Mouse (Mus musculus): ENCODE data around the gene Itpa. TPM values are rescaled to one million over a fixed set of nuclear protein-coding genes. Genes with fewer than 3 reads are reported as not detected.

Gene Itpa
- total and polyA plus RNA-seq, 3 experiments: 59.1 to 123 (median 70.8) TPM

DNA sequence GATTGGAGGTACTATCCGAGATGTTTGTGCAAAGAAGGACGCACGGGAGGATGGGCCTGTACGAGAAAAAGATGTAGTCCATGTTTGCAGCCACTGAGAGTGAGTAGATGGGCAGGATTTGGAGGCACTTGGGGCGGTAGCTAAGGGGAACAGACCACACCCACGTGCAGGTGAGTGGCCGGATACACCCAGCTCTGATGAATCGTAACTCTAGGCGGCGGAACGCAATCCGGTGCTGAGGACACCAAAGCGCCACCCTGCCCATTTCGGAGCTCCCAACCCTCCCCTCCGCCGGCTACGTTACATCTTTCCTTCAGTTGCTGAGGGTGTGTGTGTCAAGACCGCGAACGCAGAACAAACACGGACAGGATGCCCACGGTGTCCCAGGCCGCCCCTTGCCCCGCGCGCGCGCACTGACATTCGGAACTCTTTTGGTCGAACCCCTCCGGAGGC lies 29.3 kb downstream of the Itpa start:
- H3K9ac ChIP-seq (ENCODE audit: insufficient read depth, low read depth): no peak overlapping the region
- H3K27me3 ChIP-seq (replicated peaks): peaks cover 42% of the 10 kb centered on the region
- no peak for DNase-seq (ENCODE audit: extremely low read depth)
- peaks cover 7 to 12% of the 10 kb centered on the region in 2 experiments; a peak in 2 of 4 replicates for H3K4me1 ChIP-seq (ENCODE audit: control insufficient read depth in 1 of 2, insufficient read depth in 2 of 2)
- H3K27ac ChIP-seq (ENCODE audit: insufficient read depth, low read depth): no peak overlapping the region
- in situ Hi-C loops (cut with MboI; ENCODE audit: low pct_ligation_motif_present, low pct_unique_long_range_greater_than_20kb, low sequenced_read_pairs) (no loop called here), dilution Hi-C loops (cut with MboI; ENCODE audit: extremely low pct_ligation_motif_present, extremely low pct_unique_long_range_greater_than_20kb, low sequenced_read_pairs) (no loop called here)
- H3K79me2 ChIP-seq (replicated peaks; ENCODE audit: control insufficient read depth, extremely low read depth, insufficient read depth, poor library complexity, severe bottlenecking): no peaks in the 10 kb centered on the region
- no peaks in the 10 kb centered on the region for H3K9me3 ChIP-seq (replicated peaks; ENCODE audit: low read length)
- H3K36me3 ChIP-seq (replicated peaks in 1 of 2; ENCODE audit: control insufficient read depth in 1 of 2, insufficient read depth in 1 of 2, low read length in 1 of 2): no peaks in the 10 kb centered on the region
- TF ChIP-seq MAX (IDR thresholded peaks at IDR 0.05; ENCODE audit: low read length): no peak
- 0 out of 2 replicates have a peak, but pooled peaks have one; percentile 12 for TF ChIP-seq BHLHE40 (IDR thresholded peaks at IDR 0.05; ENCODE audit: low read depth, low read length)
- no peak for TF ChIP-seq TBP (conservative IDR thresholded peaks at IDR 0.05; ENCODE audit: low read depth, low read length)
- peak; percentile 48; the same call in 1 of the 2 replicates for TF ChIP-seq NRF1 (IDR thresholded peaks at IDR 0.05; ENCODE audit: low read depth, low read length)
- peak overlapping the region in 2 of 3 experiments; percentile 48 to 58 for H3K4me3 ChIP-seq (replicated peaks in 1 of 3; ENCODE audit: low read depth in 2 of 3, low read length in 2 of 3, poor library complexity in 1 of 3)
- H3K4me2 ChIP-seq (ENCODE audit: insufficient read depth, low read depth, poor library complexity, severe bottlenecking): peak overlapping the region; percentile 77

DNA sequence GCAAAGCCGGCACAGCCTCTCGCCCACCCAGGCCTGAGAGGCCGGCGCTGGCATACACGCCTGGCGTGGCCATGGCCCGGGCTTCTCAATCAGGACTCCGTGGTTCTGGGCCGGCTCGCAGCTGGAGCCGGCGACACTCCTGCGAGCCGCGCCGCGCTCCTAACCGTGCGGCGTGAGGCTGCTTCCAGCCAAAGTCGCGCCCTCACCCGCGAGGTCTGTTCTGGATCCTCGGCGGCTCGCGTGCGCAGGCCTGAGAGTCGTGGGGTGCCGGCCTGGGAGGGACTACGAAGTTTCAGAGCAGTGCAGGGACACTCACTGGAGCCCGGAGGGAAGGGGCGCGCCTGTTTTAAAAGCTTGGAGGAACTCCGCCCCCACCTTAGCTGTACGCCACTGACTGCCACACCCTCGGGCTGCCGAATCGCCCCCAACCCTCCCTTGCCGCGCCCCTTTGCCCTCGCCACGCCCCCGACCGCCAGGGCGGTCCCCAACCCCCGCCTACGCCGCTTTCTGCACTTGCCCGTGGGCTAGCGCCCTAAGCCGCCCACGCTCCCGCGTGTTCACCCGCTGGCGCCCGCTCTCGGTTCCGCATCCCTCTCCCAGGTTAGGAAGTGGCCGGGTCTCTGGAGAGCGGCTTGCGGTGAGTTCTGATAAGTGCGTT lies 29.9 kb downstream of the Itpa start, which contains the start of gene Slc4a11:
Gene Slc4a11 (minus strand): TSS at position 367 of the 658 bp plus-strand sequence.
- TF ChIP-seq POLR2A (IDR thresholded peaks at IDR 0.05; ENCODE audit: low read depth, low read length): peak; percentile 38; the same call in 1 of the 2 replicates
- TF ChIP-seq POLR2AphosphoS2 (IDR thresholded peaks at IDR 0.05; ENCODE audit: low read depth, low read length): no peak
- TF ChIP-seq USF2 (conservative IDR thresholded peaks at IDR 0.05; ENCODE audit: low read depth, low read length): no peak
- TF ChIP-seq IRF4 (IDR thresholded peaks at IDR 0.05; ENCODE audit: low read depth, low read length): peak; percentile 32; the same call in 1 of the 2 replicates
- no peak for TF ChIP-seq ZC3H11A (IDR thresholded peaks at IDR 0.05; ENCODE audit: low read depth, low read length)
- TF ChIP-seq CHD2 (IDR thresholded peaks at IDR 0.05; ENCODE audit: low read length): no peak
- TF ChIP-seq RAD21 (IDR thresholded peaks at IDR 0.05; ENCODE audit: low read depth, low read length): no peak
- TF ChIP-seq SMC3 (IDR thresholded peaks at IDR 0.05; ENCODE audit: low read depth, low read length): no peak
- no peak for TF ChIP-seq KAT2A (IDR thresholded peaks at IDR 0.05; ENCODE audit: insufficient replicate concordance, low read length)
- TF ChIP-seq NRF1 (IDR thresholded peaks at IDR 0.05; ENCODE audit: low read depth, low read length): 0 out of 2 replicates have a peak, but pooled peaks have one; percentile 16
- TF ChIP-seq JUN (IDR thresholded peaks at IDR 0.05; ENCODE audit: insufficient read depth, low read depth, low read length): no peak
- TF ChIP-seq ZKSCAN1 (IDR thresholded peaks at IDR 0.05; ENCODE audit: borderline replicate concordance, low read depth, low read length): no peak
- no peak for TF ChIP-seq ZMIZ1 (IDR thresholded peaks at IDR 0.05; ENCODE audit: low read depth, low read length)
- 0 out of 2 replicates have a peak, but pooled peaks have one; percentile 8 for TF ChIP-seq BHLHE40 (IDR thresholded peaks at IDR 0.05; ENCODE audit: low read depth, low read length)
- no peak for TF ChIP-seq MAX (IDR thresholded peaks at IDR 0.05; ENCODE audit: low read length)
- TF ChIP-seq PAX5 (IDR thresholded peaks at IDR 0.05; ENCODE audit: low read length): no peak
- no peak for TF ChIP-seq TBP (conservative IDR thresholded peaks at IDR 0.05; ENCODE audit: low read depth, low read length)
- no peak for TF ChIP-seq EP300 (IDR thresholded peaks at IDR 0.05; ENCODE audit: low read length)
- TF ChIP-seq HCFC1 (IDR thresholded peaks at IDR 0.05; ENCODE audit: low read depth, low read length): no peak
- peak; percentile 49; the same call in 1 of the 2 replicates for TF ChIP-seq SIN3A (IDR thresholded peaks at IDR 0.05; ENCODE audit: low read length)
- TF ChIP-seq MXI1 (IDR thresholded peaks at IDR 0.05; ENCODE audit: low read depth, low read length): peak; percentile 50; the same call in 1 of the 2 replicates
- Histone ChIP-seq H3K4me1 (ENCODE audit: control insufficient read depth in 1 of 2, insufficient read depth in 2 of 2) (peaks cover 7 to 12% of the 10 kb centered on the region in 2 experiments; a peak in 2 of 4 replicates), H3K27ac (ENCODE audit: insufficient read depth, low read depth) (no peak within 1 kb of the TSS), H3K4me3 (replicated peaks in 1 of 3; ENCODE audit: low read depth in 2 of 3, low read length in 2 of 3, poor library complexity in 1 of 3) (peak within 1 kb of the TSS; percentile 13 to 58 (median 48)), H3K79me2 (replicated peaks; ENCODE audit: control insufficient read depth, extremely low read depth, insufficient read depth, poor library complexity, severe bottlenecking) (no peaks in the 10 kb centered on the region), H3K27me3 (replicated peaks) (peaks cover 42% of the 10 kb centered on the region), H3K4me2 (ENCODE audit: insufficient read depth, low read depth, poor library complexity, severe bottlenecking) (peak within 1 kb of the TSS; percentile 77), H3K36me3 (replicated peaks in 1 of 2; ENCODE audit: control insufficient read depth in 1 of 2, insufficient read depth in 1 of 2, low read length in 1 of 2) (no peaks in the 10 kb centered on the region), H3K9me3 (replicated peaks; ENCODE audit: low read length) (no peaks in the 10 kb centered on the region), H3K9ac (ENCODE audit: insufficient read depth, low read depth) (0 out of 2 replicates have a peak within 1 kb of the TSS, but pooled peaks have one; percentile 3)
- DNase-seq (ENCODE audit: extremely low read depth): peak; percentile 25
- in situ Hi-C loops (cut with MboI; ENCODE audit: low pct_ligation_motif_present, low pct_unique_long_range_greater_than_20kb, low sequenced_read_pairs) (no loop called here), dilution Hi-C loops (cut with MboI; ENCODE audit: extremely low pct_ligation_motif_present, extremely low pct_unique_long_range_greater_than_20kb, low sequenced_read_pairs) (no loop called here)
